Mouse (Mus musculus): Measurements from ENCODE around the gene Cxcl17. TPM values are rescaled to one million over a fixed set of nuclear protein-coding genes. Genes with fewer than 3 reads are reported as not detected.

Gene Cxcl17
- total and polyA plus RNA-seq, 3 experiments = not detected

DNA sequence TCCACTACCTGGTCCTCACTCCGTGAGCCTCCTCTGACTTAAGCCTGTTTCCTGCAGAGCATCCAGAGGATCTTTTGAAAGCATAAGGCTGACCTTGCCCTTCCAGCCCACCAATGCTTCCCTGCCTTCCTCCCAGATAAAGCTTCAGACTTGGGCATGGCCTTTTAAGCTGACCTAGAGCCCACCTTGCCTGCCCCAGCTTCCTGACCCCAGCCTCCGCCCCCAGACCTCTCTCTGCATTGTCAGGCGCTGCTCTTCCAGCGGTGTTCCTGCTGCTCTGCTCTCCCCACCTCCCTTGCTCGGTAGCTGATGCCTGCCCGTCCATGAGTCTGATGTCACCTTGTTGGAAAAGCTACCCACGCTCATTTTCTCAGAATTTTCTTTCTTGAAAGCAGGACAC, 19.8 kb downstream of the Cxcl17 start:
- Histone ChIP-seq H3K9me3 (replicated peaks; ENCODE audit: low read length) (no peaks in the 10 kb centered on the region), H3K4me2 (ENCODE audit: insufficient read depth, low read depth, poor library complexity, severe bottlenecking) (no peak overlapping the region), H3K79me2 (replicated peaks; ENCODE audit: control insufficient read depth, extremely low read depth, insufficient read depth, poor library complexity, severe bottlenecking) (no peaks in the 10 kb centered on the region), H3K27me3 (replicated peaks) (no peaks in the 10 kb centered on the region), H3K36me3 (replicated peaks in 1 of 2; ENCODE audit: control insufficient read depth in 1 of 2, insufficient read depth in 1 of 2, low read length in 1 of 2) (peaks cover 7 to 22% of the 10 kb centered on the region in 2 experiments), H3K4me1 (ENCODE audit: control insufficient read depth in 1 of 2, insufficient read depth in 2 of 2) (peaks cover 6 to 20% of the 10 kb centered on the region in 2 experiments; a peak in 3 of 4 replicates), H3K27ac (ENCODE audit: insufficient read depth, low read depth) (no peak overlapping the region), H3K9ac (ENCODE audit: insufficient read depth, low read depth) (no peak overlapping the region), H3K4me3 (replicated peaks in 1 of 3; ENCODE audit: low read depth in 2 of 3, low read length in 2 of 3, poor library complexity in 1 of 3) (no peak overlapping the region)
- dilution Hi-C loops (cut with MboI; ENCODE audit: extremely low pct_ligation_motif_present, extremely low pct_unique_long_range_greater_than_20kb, low sequenced_read_pairs) (no loop called here), in situ Hi-C loops (cut with MboI; ENCODE audit: low pct_ligation_motif_present, low pct_unique_long_range_greater_than_20kb, low sequenced_read_pairs) (no loop called here)
- TF ChIP-seq GABPA (IDR thresholded peaks at IDR 0.05; ENCODE audit: insufficient replicate concordance, low read depth, low read length) = no peak
- no peak for TF ChIP-seq SIN3A (IDR thresholded peaks at IDR 0.05; ENCODE audit: low read length)
- no peak for DNase-seq (ENCODE audit: extremely low read depth)

DNA sequence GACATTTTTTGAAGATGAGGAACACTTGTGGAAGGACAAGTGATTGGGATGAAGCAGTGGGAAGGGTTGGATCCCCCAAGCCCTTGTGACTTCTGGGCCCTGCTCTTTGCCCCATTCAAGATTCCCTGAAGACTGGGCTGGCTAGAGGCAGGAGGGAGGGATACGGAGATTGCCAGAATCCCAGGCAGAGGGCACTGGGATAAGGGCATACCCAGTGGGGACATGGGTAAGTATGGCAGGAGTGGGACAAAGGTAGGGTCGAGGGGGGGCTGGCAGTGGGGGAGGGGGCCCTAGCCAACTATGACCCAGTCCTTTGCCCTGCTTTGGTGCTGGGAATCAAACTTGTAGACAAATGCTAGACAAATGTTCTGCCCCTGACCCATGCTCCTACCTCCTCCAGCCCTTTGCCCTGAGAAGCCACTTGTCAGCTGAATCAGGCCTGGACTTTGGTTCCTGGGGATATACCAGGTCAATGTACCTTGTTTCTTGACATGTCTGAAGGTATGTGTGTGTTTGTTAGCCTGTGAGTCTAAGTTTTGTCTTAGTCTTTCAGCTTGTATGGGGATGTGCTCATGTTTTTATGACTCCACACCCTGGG, 20.7 kb downstream of the Cxcl17 start:
- dilution Hi-C loops (cut with MboI; ENCODE audit: extremely low pct_ligation_motif_present, extremely low pct_unique_long_range_greater_than_20kb, low sequenced_read_pairs) = no loop called here
- no peaks in the 10 kb centered on the region for H3K9me3 ChIP-seq (replicated peaks; ENCODE audit: low read length)
- no peak overlapping the region for H3K27ac ChIP-seq (ENCODE audit: insufficient read depth, low read depth)
- H3K9ac ChIP-seq (ENCODE audit: insufficient read depth, low read depth) = no peak overlapping the region
- H3K27me3 ChIP-seq (replicated peaks) = no peaks in the 10 kb centered on the region
- TF ChIP-seq USF2 (conservative IDR thresholded peaks at IDR 0.05; ENCODE audit: low read depth, low read length) = no peak
- TF ChIP-seq NRF1 (IDR thresholded peaks at IDR 0.05; ENCODE audit: low read depth, low read length) = no peak
- no peak for TF ChIP-seq RCOR1 (conservative IDR thresholded peaks at IDR 0.05; ENCODE audit: low read depth, low read length)
- TF ChIP-seq RAD21 (IDR thresholded peaks at IDR 0.05; ENCODE audit: low read depth, low read length) = no peak
- no peak for TF ChIP-seq KAT2A (IDR thresholded peaks at IDR 0.05; ENCODE audit: insufficient replicate concordance, low read length)
- no peak for TF ChIP-seq PAX5 (IDR thresholded peaks at IDR 0.05; ENCODE audit: low read length)
- TF ChIP-seq EP300 (IDR thresholded peaks at IDR 0.05; ENCODE audit: low read length) = no peak
- TF ChIP-seq GABPA (IDR thresholded peaks at IDR 0.05; ENCODE audit: insufficient replicate concordance, low read depth, low read length) = no peak
- no peak for TF ChIP-seq CTCF (conservative IDR thresholded peaks at IDR 0.05 in 1 of 2, IDR thresholded peaks at IDR 0.05 in 1 of 2; ENCODE audit: low read depth in 2 of 2, low read length in 2 of 2)
- TF ChIP-seq MAX (IDR thresholded peaks at IDR 0.05; ENCODE audit: low read length) = no peak
- no peak for TF ChIP-seq JUN (IDR thresholded peaks at IDR 0.05; ENCODE audit: insufficient read depth, low read depth, low read length)
- no peak for TF ChIP-seq USF1 (IDR thresholded peaks at IDR 0.05; ENCODE audit: low read depth, low read length)
- TF ChIP-seq SIN3A (IDR thresholded peaks at IDR 0.05; ENCODE audit: low read length) = no peak
- no peak for TF ChIP-seq ZC3H11A (IDR thresholded peaks at IDR 0.05; ENCODE audit: low read depth, low read length)
- TF ChIP-seq ETS1 (conservative IDR thresholded peaks at IDR 0.05; ENCODE audit: low read depth, low read length) = no peak
- no peak for TF ChIP-seq MXI1 (IDR thresholded peaks at IDR 0.05; ENCODE audit: low read depth, low read length)
- no peak for TF ChIP-seq IRF4 (IDR thresholded peaks at IDR 0.05; ENCODE audit: low read depth, low read length)
- no peak for DNase-seq (ENCODE audit: extremely low read depth)
- in situ Hi-C loops (cut with MboI; ENCODE audit: low pct_ligation_motif_present, low pct_unique_long_range_greater_than_20kb, low sequenced_read_pairs) = no loop called here
- H3K79me2 ChIP-seq (replicated peaks; ENCODE audit: control insufficient read depth, extremely low read depth, insufficient read depth, poor library complexity, severe bottlenecking) = no peaks in the 10 kb centered on the region
- H3K36me3 ChIP-seq (replicated peaks in 1 of 2; ENCODE audit: control insufficient read depth in 1 of 2, insufficient read depth in 1 of 2, low read length in 1 of 2) = peaks cover 9 to 31% of the 10 kb centered on the region in 2 experiments
- H3K4me1 ChIP-seq (ENCODE audit: control insufficient read depth in 1 of 2, insufficient read depth in 2 of 2) = peaks cover 6 to 26% of the 10 kb centered on the region in 2 experiments; a peak in 3 of 4 replicates
- no peak overlapping the region for H3K4me3 ChIP-seq (replicated peaks in 1 of 3; ENCODE audit: low read depth in 2 of 3, low read length in 2 of 3, poor library complexity in 1 of 3)
- H3K4me2 ChIP-seq (ENCODE audit: insufficient read depth, low read depth, poor library complexity, severe bottlenecking) = no peak overlapping the region

Measured in CH12.LX (cell line).